12 mouse cellular contexts compared by ENCODE assay signal in genomic region chr16:33151558-33151957, GRCm38 (mm10). TPM values are rescaled to one million over a fixed set of nuclear protein-coding genes. Genes with fewer than 3 reads are reported as not detected.
DNase-seq lines count a peak whose midpoint lies in the region; ATAC-seq lines count a peak whose summit lies in the region.
"Had no signal": no experiment of that assay in that cellular context is flagged by ENCODE, and none has a peak within 500 bp of the region (broad histone marks: within the 10 kb centered on the region; RNA-seq: fewer than 3 reads in every experiment).

No protein-coding gene starts in this region.

- 67% methylated on average over 8 of the region's 8 CpGs for WGBS in liver, embryonic 11.5 days

- H3K4me3 ChIP-seq in liver, embryonic 11.5 days (ENCODE audit: low read depth, low read length): no peak overlapping the region
- H3K4me3 ChIP-seq: embryonic facial prominence, embryonic 15.5 days had no signal

- no peaks in the 10 kb centered on the region for H3K36me3 ChIP-seq in liver, embryonic 11.5 days (ENCODE audit: control insufficient read depth, insufficient read depth, low read length)
- H3K36me3 ChIP-seq: embryonic facial prominence, embryonic 15.5 days had no signal

- DNase-seq in ovary, postnatal 36 days (ENCODE audit: low spot score): peak; percentile 18
- DNase-seq in ovary, postnatal 14 days (ENCODE audit: low spot score): no peak
- DNase-seq in cerebellum, postnatal 25 days: peak; percentile 15 to 38
- DNase-seq in layer of hippocampus, postnatal 10 days (ENCODE audit: low spot score in 2 of 2): peak; percentile 22 to 49
- DNase-seq in liver, embryonic 11.5 days (ENCODE audit: low spot score): no peak
- no peak for DNase-seq in thymus, postnatal 0 days (ENCODE audit: low spot score)
- DNase-seq in embryo, embryonic 10.5 days (ENCODE audit: low spot score): no peak
- DNase-seq: adrenal gland, adult 8-10 months; kidney, adult 8-10 months; thymus, adult 18-20 months had no signal

- ATAC-seq in liver, embryonic 11.5 days (replicated peaks; ENCODE audit: low FRiP score): no peak

- no peak overlapping the region for H3K9ac ChIP-seq in liver, embryonic 11.5 days (ENCODE audit: low read depth, low read length)
- H3K9ac ChIP-seq: embryonic facial prominence, embryonic 15.5 days; liver, embryonic 14.5 days had no signal

- H3K9me3 ChIP-seq in liver, embryonic 11.5 days (ENCODE audit: control insufficient read depth, low read length): no peaks in the 10 kb centered on the region
- H3K9me3 ChIP-seq: embryonic facial prominence, embryonic 15.5 days had no signal

- no peaks in the 10 kb centered on the region for H3K4me1 ChIP-seq in liver, embryonic 11.5 days (replicated peaks; ENCODE audit: control insufficient read depth, insufficient read depth, low read length)
- H3K4me1 ChIP-seq: embryonic facial prominence, embryonic 15.5 days had no signal

- H3K27me3 ChIP-seq in liver, embryonic 11.5 days (replicated peaks; ENCODE audit: control insufficient read depth, insufficient read depth, low read length): no peaks in the 10 kb centered on the region
- H3K27me3 ChIP-seq: embryonic facial prominence, embryonic 15.5 days had no signal

- H3K27ac ChIP-seq in liver, embryonic 11.5 days (ENCODE audit: low read depth, low read length): no peak overlapping the region
- H3K27ac ChIP-seq: embryonic facial prominence, embryonic 15.5 days; liver, embryonic 14.5 days had no signal

- no peak overlapping the region for H3K4me2 ChIP-seq in liver, embryonic 11.5 days
- H3K4me2 ChIP-seq: embryonic facial prominence, embryonic 15.5 days had no signal

RNA-seq across cellular contexts. Expression of gene Osbpl11, which starts 33.3 kb away (rescaled TPM):
- 10 to 100 TPM; 23.1 to 25.0 TPM for total RNA-seq in layer of hippocampus, postnatal 10 days (2021)
- polyA plus RNA-seq in liver, embryonic 11.5 days (2014; fragmentation: Nextera tagmentation; extraction: Ambion mirVana): 14.8 and 15.1 TPM in 2 replicates
- polyA plus RNA-seq in thymus, postnatal 0 days (2015; fragmentation: Nextera tagmentation; extraction: Ambion mirVana): 23.1 and 26.3 TPM in 2 replicates

Comparison
In these comparisons a context has a peak if more than half of its experiments do, and no peak if none do; other contexts are left out.
1. DNase-seq: peak in ovary, postnatal 36 days (single experiment), cerebellum, postnatal 25 days (2 of 2) and layer of hippocampus, postnatal 10 days (2 of 2); none in ovary, postnatal 14 days (single experiment), liver, embryonic 11.5 days (single experiment), thymus, postnatal 0 days (single experiment) and embryo, embryonic 10.5 days (single experiment).